Mouse (Mus musculus): ENCODE data around the gene Mettl25. TPM values are rescaled to one million over a fixed set of nuclear protein-coding genes. Genes with fewer than 3 reads are reported as not detected.

The Mettl25 gene
- total and polyA plus RNA-seq, 3 experiments = 6.6 to 11.7 (median 7.8) TPM

DNA sequence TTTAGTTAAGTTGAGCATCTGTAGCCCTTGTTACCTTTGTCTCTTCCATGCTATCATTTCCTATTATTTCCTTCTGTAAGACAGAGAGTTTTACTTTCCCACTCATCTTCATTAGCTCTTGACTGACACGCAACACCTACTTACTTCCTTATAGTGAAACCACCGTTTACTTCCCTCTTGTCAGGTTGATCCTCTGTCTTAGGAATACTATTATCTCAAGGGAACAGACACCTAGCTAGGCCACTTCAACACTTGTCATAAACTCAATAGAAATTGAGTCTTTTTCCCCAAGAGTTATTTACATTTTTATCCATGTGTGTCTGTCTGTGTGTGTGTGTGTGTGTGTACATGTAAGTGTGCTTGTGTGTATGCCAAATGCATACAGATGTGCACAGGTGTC lies 37.7 kb downstream of the Mettl25 start:
- H3K9ac ChIP-seq (ENCODE audit: insufficient read depth, low read depth) = no peak overlapping the region
- H3K27me3 ChIP-seq (replicated peaks) = no peaks in the 10 kb centered on the region
- TF ChIP-seq ZNF384 (IDR thresholded peaks at IDR 0.05; ENCODE audit: low read depth, low read length) (no peak), NRF1 (IDR thresholded peaks at IDR 0.05; ENCODE audit: low read depth, low read length) (no peak), MAZ (IDR thresholded peaks at IDR 0.05; ENCODE audit: low read depth, low read length) (no peak), POLR2A (IDR thresholded peaks at IDR 0.05; ENCODE audit: low read depth, low read length) (no peak), TBP (conservative IDR thresholded peaks at IDR 0.05; ENCODE audit: low read depth, low read length) (no peak), JUND (conservative IDR thresholded peaks at IDR 0.05; ENCODE audit: low read depth, low read length) (no peak), E2F4 (IDR thresholded peaks at IDR 0.05; ENCODE audit: insufficient replicate concordance, low read depth, low read length) (no peak), ZKSCAN1 (IDR thresholded peaks at IDR 0.05; ENCODE audit: borderline replicate concordance, low read depth, low read length) (no peak), EP300 (IDR thresholded peaks at IDR 0.05; ENCODE audit: low read length) (no peak), ZMIZ1 (IDR thresholded peaks at IDR 0.05; ENCODE audit: low read depth, low read length) (no peak), JUN (IDR thresholded peaks at IDR 0.05; ENCODE audit: insufficient read depth, low read depth, low read length) (no peak), TCF12 (IDR thresholded peaks at IDR 0.05; ENCODE audit: low read depth, low read length) (no peak), CHD1 (IDR thresholded peaks at IDR 0.05; ENCODE audit: low read depth, low read length) (no peak), MEF2A (IDR thresholded peaks at IDR 0.05; ENCODE audit: borderline replicate concordance, low read depth, low read length) (no peak), GABPA (IDR thresholded peaks at IDR 0.05; ENCODE audit: insufficient replicate concordance, low read depth, low read length) (no peak)
- H3K36me3 ChIP-seq (replicated peaks in 1 of 2; ENCODE audit: control insufficient read depth in 1 of 2, insufficient read depth in 1 of 2, low read length in 1 of 2) = peaks cover 7 to 28% of the 10 kb centered on the region in 2 experiments
- no peaks in the 10 kb centered on the region for H3K79me2 ChIP-seq (replicated peaks; ENCODE audit: control insufficient read depth, extremely low read depth, insufficient read depth, poor library complexity, severe bottlenecking)
- H3K4me1 ChIP-seq (ENCODE audit: control insufficient read depth in 1 of 2, insufficient read depth in 2 of 2) = peaks cover 0 to 4% of the 10 kb centered on the region in 2 experiments; a peak in 1 of 4 replicates
- DNase-seq (ENCODE audit: extremely low read depth) = no peak
- no peak overlapping the region for H3K4me3 ChIP-seq (replicated peaks in 1 of 3; ENCODE audit: low read depth in 2 of 3, low read length in 2 of 3, poor library complexity in 1 of 3)
- in situ Hi-C loops (cut with MboI; ENCODE audit: low pct_ligation_motif_present, low pct_unique_long_range_greater_than_20kb, low sequenced_read_pairs) (no loop called here), dilution Hi-C loops (cut with MboI; ENCODE audit: extremely low pct_ligation_motif_present, extremely low pct_unique_long_range_greater_than_20kb, low sequenced_read_pairs) (no loop called here)
- no peaks in the 10 kb centered on the region for H3K9me3 ChIP-seq (replicated peaks; ENCODE audit: low read length)
- H3K4me2 ChIP-seq (ENCODE audit: insufficient read depth, low read depth, poor library complexity, severe bottlenecking) = no peak overlapping the region
- H3K27ac ChIP-seq (ENCODE audit: insufficient read depth, low read depth) = no peak overlapping the region

DNA sequence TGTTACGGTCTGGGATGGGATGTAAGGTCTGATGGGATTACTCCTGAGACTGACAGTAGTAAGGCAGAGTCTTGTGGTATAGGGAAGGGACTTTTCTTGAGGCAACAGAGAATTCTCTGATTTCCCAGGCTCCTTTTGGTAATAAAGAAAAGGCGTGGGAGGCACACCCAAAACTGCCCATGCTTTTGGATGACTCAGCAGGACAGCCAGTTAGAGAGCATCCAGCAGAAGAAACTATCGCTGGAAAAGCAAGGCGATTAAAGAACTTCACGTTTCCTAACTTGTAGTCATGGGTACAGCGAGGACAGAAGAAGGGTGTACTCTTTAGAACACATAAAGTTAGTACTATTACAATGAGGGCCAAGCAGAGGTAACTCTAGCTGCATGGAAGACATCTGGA lies 39.0 kb downstream of the Mettl25 start:
- in situ Hi-C loops (cut with MboI; ENCODE audit: low pct_ligation_motif_present, low pct_unique_long_range_greater_than_20kb, low sequenced_read_pairs) (no loop called here), dilution Hi-C loops (cut with MboI; ENCODE audit: extremely low pct_ligation_motif_present, extremely low pct_unique_long_range_greater_than_20kb, low sequenced_read_pairs) (no loop called here)
- peaks cover 7 to 32% of the 10 kb centered on the region in 2 experiments for H3K36me3 ChIP-seq (replicated peaks in 1 of 2; ENCODE audit: control insufficient read depth in 1 of 2, insufficient read depth in 1 of 2, low read length in 1 of 2)
- H3K4me2 ChIP-seq (ENCODE audit: insufficient read depth, low read depth, poor library complexity, severe bottlenecking) = no peak overlapping the region
- peaks cover 0 to 4% of the 10 kb centered on the region in 2 experiments; a peak in 1 of 4 replicates for H3K4me1 ChIP-seq (ENCODE audit: control insufficient read depth in 1 of 2, insufficient read depth in 2 of 2)
- no peak for DNase-seq (ENCODE audit: extremely low read depth)
- no peaks in the 10 kb centered on the region for H3K27me3 ChIP-seq (replicated peaks)
- TF ChIP-seq ZMIZ1 (IDR thresholded peaks at IDR 0.05; ENCODE audit: low read depth, low read length) (no peak), UBTF (IDR thresholded peaks at IDR 0.05; ENCODE audit: low read depth, low read length) (no peak), MYC (IDR thresholded peaks at IDR 0.05; ENCODE audit: low read depth, low read length) (no peak), PAX5 (IDR thresholded peaks at IDR 0.05; ENCODE audit: low read length) (no peak), ZNF384 (IDR thresholded peaks at IDR 0.05; ENCODE audit: low read depth, low read length) (no peak), JUND (conservative IDR thresholded peaks at IDR 0.05; ENCODE audit: low read depth, low read length) (no peak), NELFE (IDR thresholded peaks at IDR 0.05; ENCODE audit: low read depth, low read length) (no peak), JUN (IDR thresholded peaks at IDR 0.05; ENCODE audit: insufficient read depth, low read depth, low read length) (no peak), POLR2A (IDR thresholded peaks at IDR 0.05; ENCODE audit: low read depth, low read length) (no peak), CHD1 (IDR thresholded peaks at IDR 0.05; ENCODE audit: low read depth, low read length) (no peak), SMC3 (IDR thresholded peaks at IDR 0.05; ENCODE audit: low read depth, low read length) (no peak), CHD2 (IDR thresholded peaks at IDR 0.05; ENCODE audit: low read length) (no peak), TBP (conservative IDR thresholded peaks at IDR 0.05; ENCODE audit: low read depth, low read length) (no peak), MAZ (IDR thresholded peaks at IDR 0.05; ENCODE audit: low read depth, low read length) (no peak), MXI1 (IDR thresholded peaks at IDR 0.05; ENCODE audit: low read depth, low read length) (no peak), KAT2A (IDR thresholded peaks at IDR 0.05; ENCODE audit: insufficient replicate concordance, low read length) (no peak), RCOR1 (conservative IDR thresholded peaks at IDR 0.05; ENCODE audit: low read depth, low read length) (no peak), MEF2A (IDR thresholded peaks at IDR 0.05; ENCODE audit: borderline replicate concordance, low read depth, low read length) (no peak)
- H3K9ac ChIP-seq (ENCODE audit: insufficient read depth, low read depth) = no peak overlapping the region
- H3K79me2 ChIP-seq (replicated peaks; ENCODE audit: control insufficient read depth, extremely low read depth, insufficient read depth, poor library complexity, severe bottlenecking) = no peaks in the 10 kb centered on the region
- H3K4me3 ChIP-seq (replicated peaks in 1 of 3; ENCODE audit: low read depth in 2 of 3, low read length in 2 of 3, poor library complexity in 1 of 3) = no peak overlapping the region
- H3K9me3 ChIP-seq (replicated peaks; ENCODE audit: low read length) = no peaks in the 10 kb centered on the region
- no peak overlapping the region for H3K27ac ChIP-seq (ENCODE audit: insufficient read depth, low read depth)
